Mouse (Mus musculus) stomach, postnatal 0 days (tissue): Measurements from ENCODE around the gene Dagla. TPM values are rescaled to one million over a fixed set of nuclear protein-coding genes. Genes with fewer than 3 reads are reported as not detected.

Source experiments
- ATAC-seq: fragments of 200-750 bp; cut with Nextera tagmentation; 2 replicates; pipeline ENCODE4 v1.8.0; 2017; ENCODE audit not compliant: low FRiP score, low TSS enrichment
- DNase-seq: peaks from one replicate; pipeline ENCODE4 v3.0.0-alpha.2; 2016; ENCODE audit warnings: low spot score
- H3K27ac ChIP-seq: fragments of 300-500 bp; sonication (generic); replicated peaks from 2 replicates; pipeline ENCODE4 v1.5.1; 2014; ENCODE audit warnings: mild to moderate bottlenecking, control low read depth
- H3K27me3 ChIP-seq: fragments of 300-500 bp; sonication (generic); 2 replicates; pipeline ENCODE4 v1.6.1; 2014; ENCODE audit warnings: low read length; ENCODE audit not compliant: control insufficient read depth, insufficient read depth
- H3K36me3 ChIP-seq: fragments of 300-500 bp; sonication (generic); 2 replicates; pipeline ENCODE4 v1.6.1; 2014; ENCODE audit warnings: low read length, mixed read lengths; ENCODE audit not compliant: control insufficient read depth, insufficient read depth
- H3K4me1 ChIP-seq: fragments of 300-500 bp; sonication (generic); replicated peaks from 2 replicates; pipeline ENCODE4 v1.6.1; 2014; ENCODE audit warnings: antibody characterized with exemption; ENCODE audit not compliant: control insufficient read depth, insufficient read depth
- H3K4me2 ChIP-seq: fragments of 300-500 bp; sonication (generic); replicated peaks from 2 replicates; pipeline ENCODE4 v1.6.1; 2014; ENCODE audit warnings: low read depth, mild to moderate bottlenecking, control low read depth, moderate library complexity
- H3K4me3 ChIP-seq: fragments of 300-500 bp; sonication (generic); 2 replicates; pipeline ENCODE4 v1.5.1; 2014; ENCODE audit warnings: low read depth, low read length, control low read depth
- H3K9ac ChIP-seq: fragments of 300-500 bp; sonication (generic); 2 replicates; pipeline ENCODE4 v1.6.1; 2014; ENCODE audit warnings: mild to moderate bottlenecking, low read length, control low read depth, mixed read lengths
- H3K9me3 ChIP-seq: fragments of 300-500 bp; sonication (generic); 2 replicates; pipeline ENCODE4 v1.6.1; 2016; ENCODE audit warnings: low read length; ENCODE audit not compliant: control insufficient read depth
- CTCF ChIP-seq: IDR thresholded peaks from 2 replicates; pipeline ENCODE4 v1.5.1; 2016; ENCODE audit warnings: antibody characterized with exemption, low read depth, mild to moderate bottlenecking, moderate library complexity
- EP300 ChIP-seq: optimal IDR thresholded peaks from 2 replicates; pipeline ENCODE3; 2016; ENCODE audit warnings: antibody characterized with exemption
- WGBS: fragments of 180-500 bp; shearing (Covaris S2); extraction: QIAGEN DNeasy Blood & Tissue Kit; methylation state at CpG from one replicate; pipeline ENCODE4 v1.1.7; 2014; 5-methylcytosine and 5-hydroxymethylcytosine counted together
- polyA plus RNA-seq: library from polyadenylated mRNA; unstranded; fragments of >200 nt; fragmentation: Nextera tagmentation; extraction: Ambion mirVana; gene quantifications from 2 replicates; pipeline ENCODE4 v1.2.1, GENCODE M21; 2015

The Dagla gene
- polyA plus RNA-seq, 1 experiment from 2014 or later, result 1.3 TPM

GRCm38 (mm10) chr19:10267953-10268352, 36.7 kb downstream of the Dagla start:
- Histone ChIP-seq H3K9ac (no peak overlapping the region), H3K27me3 (no peaks in the 10 kb centered on the region), H3K4me1 (no peaks in the 10 kb centered on the region), H3K9me3 (no peaks in the 10 kb centered on the region), H3K4me2 (no peak overlapping the region), H3K27ac (no peak overlapping the region), H3K4me3 (no peak overlapping the region), H3K36me3 (no peaks in the 10 kb centered on the region)
- 75% methylated on average over 10 of the region's 10 CpGs for WGBS
- peak; percentile 82 for ATAC-seq
- TF ChIP-seq CTCF, result peak; percentile 21; the same call in 1 of the 2 replicates
- TF ChIP-seq EP300, result no peak
- DNase-seq, result peak; percentile 76

- no peak overlapping the region for H3K9ac ChIP-seq
- H3K4me3 ChIP-seq, result no peak overlapping the region
- peak; percentile 64 for ATAC-seq
- WGBS, result 36% methylated on average over 15 of the region's 15 CpGs
- H3K4me1 ChIP-seq, result no peaks in the 10 kb centered on the region
- no peak overlapping the region for H3K4me2 ChIP-seq
- peak overlapping the region; percentile 82 for H3K27ac ChIP-seq
- no peaks in the 10 kb centered on the region; the same call in 1 of the 2 replicates for H3K36me3 ChIP-seq
- TF ChIP-seq EP300, result no peak
- no peak for TF ChIP-seq CTCF
- H3K9me3 ChIP-seq, result no peaks in the 10 kb centered on the region
- no peaks in the 10 kb centered on the region for H3K27me3 ChIP-seq
- peak; percentile 71 for DNase-seq
Observed at GRCm38 (mm10) chr19:10267057-10267456, 37.6 kb downstream of the Dagla start.

GRCm38 (mm10) chr19:10266196-10266850, 38.4 kb downstream of the Dagla start:
- 17% methylated on average over 14 of the region's 14 CpGs for WGBS
- Histone ChIP-seq H3K9ac (no peak overlapping the region), H3K4me1 (no peaks in the 10 kb centered on the region), H3K4me2 (no peak overlapping the region), H3K27me3 (no peaks in the 10 kb centered on the region), H3K4me3 (no peak overlapping the region), H3K9me3 (no peaks in the 10 kb centered on the region), H3K27ac (peak overlapping the region; percentile 82), H3K36me3 (no peaks in the 10 kb centered on the region; the same call in 1 of the 2 replicates)
- ATAC-seq (peak; percentile 70), DNase-seq (peak; percentile 90)
- TF ChIP-seq EP300, result no peak
- TF ChIP-seq CTCF, result peak; percentile 96

GRCm38 (mm10) chr19:10261369-10261768, 43.3 kb downstream of the Dagla start:
- Histone ChIP-seq H3K9ac (no peak overlapping the region), H3K4me1 (no peaks in the 10 kb centered on the region), H3K9me3 (no peaks in the 10 kb centered on the region), H3K4me3 (no peak overlapping the region), H3K27ac (no peak overlapping the region), H3K27me3 (no peaks in the 10 kb centered on the region), H3K4me2 (no peak overlapping the region), H3K36me3 (no peaks in the 10 kb centered on the region; the same call in 1 of the 2 replicates)
- no peak for TF ChIP-seq EP300
- WGBS, result 70% methylated on average over 7 of the region's 7 CpGs
- DNase-seq (no peak), ATAC-seq (no peak)

GRCm38 (mm10) chr19:10258279-10259011, 46.2 kb downstream of the Dagla start:
- no peaks in the 10 kb centered on the region; the same call in 1 of the 2 replicates for H3K36me3 ChIP-seq
- H3K27ac ChIP-seq, result no peak overlapping the region
- no peaks in the 10 kb centered on the region for H3K9me3 ChIP-seq
- peak; percentile 98 for TF ChIP-seq CTCF
- no peak for TF ChIP-seq EP300
- no peak overlapping the region for H3K4me2 ChIP-seq
- H3K27me3 ChIP-seq, result no peaks in the 10 kb centered on the region
- no peaks in the 10 kb centered on the region for H3K4me1 ChIP-seq
- ATAC-seq, result peak; percentile 69
- WGBS, result 18% methylated on average over 6 of the region's 6 CpGs
- H3K9ac ChIP-seq, result no peak overlapping the region
- DNase-seq, result peak; percentile 86
- no peak overlapping the region for H3K4me3 ChIP-seq

- ATAC-seq (peak; percentile 33; the same call in 1 of the 2 replicates), DNase-seq (no peak)
- WGBS, result 39% methylated on average over 20 of the region's 20 CpGs
- Histone ChIP-seq H3K27me3 (no peaks in the 10 kb centered on the region), H3K9me3 (no peaks in the 10 kb centered on the region), H3K9ac (no peak overlapping the region), H3K4me2 (no peak overlapping the region), H3K36me3 (no peaks in the 10 kb centered on the region), H3K4me3 (no peak overlapping the region), H3K27ac (no peak overlapping the region), H3K4me1 (no peaks in the 10 kb centered on the region)
- no peak for TF ChIP-seq EP300
- no peak for TF ChIP-seq CTCF
Observed at GRCm38 (mm10) chr19:10248128-10248527, 56.5 kb downstream of the Dagla start.
